Mouse (Mus musculus) heart, postnatal 14 days (tissue): ENCODE results near the gene Mob3a. TPM values are rescaled to one million over a fixed set of nuclear protein-coding genes. Genes with fewer than 3 reads are reported as not detected.

Source experiments
- DNase-seq, 2 experiments: peaks; one replicate each; pipeline ENCODE4 v3.0.0; 2021 to 2022
- intact Hi-C: fragments of 180-260 bp; cut with DNase I; formaldehyde crosslinking; loops from one replicate; pipeline ENCODE4 v1.15.1; 2025
- total RNA-seq, 2 experiments: library from RNA; stranded (reverse); gene quantifications; 2 replicates each; pipeline ENCODE4 v1.2.3; 2021

Gene Mob3a
- total RNA-seq, 2 experiments from 2014 or later, result 7.0 to 11.4 TPM

GRCm38 (mm10) chr10:80702536-80703390 lies 986 bp upstream of the Mob3a start:
- intact Hi-C loops, result no loop called here
- peak; percentile 92 to 94 for DNase-seq

GRCm38 (mm10) chr10:80700732-80701131 lies 1.0 kb downstream of the Mob3a start:
- intact Hi-C loops, result no loop called here
- no peak for DNase-seq

- intact Hi-C loops, result no loop called here
- no peak for DNase-seq
These were observed 1.7 kb downstream of the Mob3a start for GRCm38 (mm10) chr10:80700038-80700504.

GRCm38 (mm10) chr10:80698605-80699004 lies 3.2 kb downstream of the Mob3a start:
- no peak for DNase-seq
- intact Hi-C loops, result loop anchor here (10.0 kb wide), 1 partner anchor 264 kb away; the partner anchor contains the start of gene Tcf3

- intact Hi-C loops, result loop anchor here (10.0 kb wide), 1 partner anchor 263 kb away; the partner anchor contains the start of gene Tcf3
- DNase-seq, result no peak
These were observed 4.0 kb downstream of the Mob3a start for GRCm38 (mm10) chr10:80697812-80698211.

GRCm38 (mm10) chr10:80697393-80697787 lies 4.4 kb downstream of the Mob3a start:
- intact Hi-C loops, result loop anchor here (10.0 kb wide), 1 partner anchor 263 kb away; the partner anchor contains the start of gene Tcf3

GRCm38 (mm10) chr10:80696502-80697392 lies 5.0 kb downstream of the Mob3a start:
- intact Hi-C loops, result loop anchor here (10.0 kb wide), 1 partner anchor 262 kb away; the partner anchor contains the start of gene Tcf3
- DNase-seq, result no peak

More at GRCm38 (mm10) chr10:80697393-80697787, 4.4 kb downstream of the Mob3a start:
- no peak for DNase-seq

GRCm38 (mm10) chr10:80695801-80696501 lies 5.8 kb downstream of the Mob3a start:
- intact Hi-C loops, result loop anchor here (10.0 kb wide), 1 partner anchor 261 kb away; the partner anchor contains the start of gene Tcf3
- DNase-seq, result no peak

GRCm38 (mm10) chr10:80695186-80695585 lies 6.6 kb downstream of the Mob3a start:
- DNase-seq, result peak in 1 of 2 experiments; percentile 47
- intact Hi-C loops, result loop anchor here (10.0 kb wide), 1 partner anchor 260 kb away; the partner anchor contains the start of gene Tcf3

GRCm38 (mm10) chr10:80694159-80694938 lies 7.4 kb downstream of the Mob3a start:
- DNase-seq, result no peak
- intact Hi-C loops, result loop anchor here (10.0 kb wide), 1 partner anchor 260 kb away; the partner anchor contains the start of gene Tcf3

- intact Hi-C loops, result loop anchor here (10.0 kb wide), 1 partner anchor 259 kb away; the partner anchor contains the start of gene Tcf3
- DNase-seq, result no peak
These were observed 8.3 kb downstream of the Mob3a start for GRCm38 (mm10) chr10:80693401-80694045.

- no peak for DNase-seq
- intact Hi-C loops, result loop anchor here (10.0 kb wide), 1 partner anchor 258 kb away; the partner anchor contains the start of gene Tcf3
These were observed 9.3 kb downstream of the Mob3a start for GRCm38 (mm10) chr10:80692249-80693165.

GRCm38 (mm10) chr10:80687850-80688249 lies 13.9 kb downstream of the Mob3a start:
- intact Hi-C loops, result loop anchor here (1.0 kb wide), 1 partner anchor 122 kb away; no protein-coding TSS in a partner anchor
- peak; percentile 71 to 80 for DNase-seq

- intact Hi-C loops, result no loop called here
- no peak for DNase-seq
These were observed 15.2 kb downstream of the Mob3a start for GRCm38 (mm10) chr10:80686617-80687016.

- intact Hi-C loops, result loop anchor here (1.0 to 2.0 kb wide), 2 partner anchors 26 to 74 kb away; no protein-coding TSS in a partner anchor
These were observed 16.8 kb downstream of the Mob3a start for GRCm38 (mm10) chr10:80684984-80685383.

GRCm38 (mm10) chr10:80684214-80684613 lies 17.6 kb downstream of the Mob3a start:
- DNase-seq, result peak; percentile 65 to 80
- intact Hi-C loops, result loop anchor here (2.0 kb wide), 1 partner anchor 73 kb away; no protein-coding TSS in a partner anchor

More at GRCm38 (mm10) chr10:80684984-80685383, 16.8 kb downstream of the Mob3a start:
- no peak for DNase-seq

GRCm38 (mm10) chr10:80683647-80684046 lies 18.1 kb downstream of the Mob3a start:
- intact Hi-C loops, result loop anchor here (2.0 kb wide), 1 partner anchor 73 kb away; no protein-coding TSS in a partner anchor
- DNase-seq, result no peak
